Mouse (Mus musculus) adrenal gland, postnatal 25 days (tissue): ENCODE measurements at regions not wholly inside any gene's neighbourhood (a gene's known extent, or its start where the extent isn't known, plus 50 kb on each side); places are given as distances from the start of the nearest gene placed in this dataset.

Experiments used
- DNase-seq: peaks from one replicate; pipeline ENCODE4 v3.0.0; 2021; ENCODE audit warnings: mixed read lengths

- DNase-seq = no peak
Observed at GRCm38 (mm10) chr3:45198994-45199589, 179.1 kb upstream of the Pcdh10 start.

GRCm38 (mm10) chr3:45204392-45205043 is 173.7 kb upstream of the Pcdh10 start:
- no peak for DNase-seq

- no peak for DNase-seq
Observed at GRCm38 (mm10) chr3:45231641-45232433, 146.4 kb upstream of the Pcdh10 start.

DNA sequence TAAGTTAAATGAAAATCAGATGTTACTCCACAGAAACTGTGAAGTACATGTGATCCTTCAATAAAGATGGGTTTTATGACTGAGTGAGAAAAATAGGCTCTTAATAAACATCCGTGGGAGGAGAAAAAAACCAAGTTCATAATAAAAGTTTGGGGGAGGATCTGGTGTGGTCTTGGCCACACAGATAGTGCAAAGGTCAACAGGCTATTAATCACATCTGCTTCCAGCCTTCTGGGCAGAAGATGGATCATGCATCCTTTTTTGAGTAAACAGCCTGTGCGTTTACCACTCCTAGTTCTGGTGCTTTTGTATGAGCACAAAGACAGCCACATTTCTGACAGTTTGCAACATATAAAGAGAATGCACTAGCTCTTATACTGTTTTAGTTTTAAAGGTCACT is 139.7 kb upstream of the Pcdh10 start:
- no peak for DNase-seq

DNA sequence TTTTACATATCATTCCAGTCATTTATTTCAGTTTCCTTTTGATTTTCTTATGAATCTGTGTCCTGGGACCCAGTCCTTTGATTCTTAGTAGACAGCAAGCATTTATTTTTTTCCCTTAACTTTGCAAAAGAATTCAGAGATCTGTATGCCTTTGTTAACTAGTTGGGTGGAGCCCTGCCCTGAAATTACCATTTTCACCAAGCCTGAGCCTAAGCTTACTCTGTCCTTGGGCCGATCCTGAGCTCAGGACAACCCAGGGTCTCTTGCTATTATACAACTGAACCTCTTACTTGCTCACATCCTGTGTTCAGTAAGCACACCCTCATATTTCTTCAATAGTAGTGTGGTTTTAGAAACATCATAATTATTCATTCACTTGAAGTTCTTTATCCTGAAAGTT is 132.7 kb upstream of the Pcdh10 start:
- no peak for DNase-seq

- no peak for DNase-seq
Observed at GRCm38 (mm10) chr3:45246601-45247000, 131.6 kb upstream of the Pcdh10 start.

DNA sequence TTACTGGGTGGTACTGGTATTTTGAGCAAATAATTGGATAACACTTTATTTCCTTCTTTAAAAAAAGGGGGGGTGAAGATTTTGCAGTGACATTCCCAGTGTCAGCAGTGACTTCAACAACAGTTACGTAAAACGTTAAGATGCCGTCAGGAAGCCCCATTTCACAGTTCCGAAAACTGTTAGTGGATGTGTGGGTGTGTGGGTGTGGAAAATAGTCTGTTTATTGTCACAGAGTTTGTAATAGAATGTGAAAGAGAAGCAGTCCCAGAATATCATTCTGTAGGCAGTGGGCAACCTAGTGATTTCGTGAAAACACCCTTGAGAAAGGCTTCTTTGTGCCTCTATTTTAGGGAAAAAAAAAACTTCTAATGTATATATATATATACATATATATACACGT is 101.4 kb upstream of the Pcdh10 start:
- DNase-seq = no peak

DNA sequence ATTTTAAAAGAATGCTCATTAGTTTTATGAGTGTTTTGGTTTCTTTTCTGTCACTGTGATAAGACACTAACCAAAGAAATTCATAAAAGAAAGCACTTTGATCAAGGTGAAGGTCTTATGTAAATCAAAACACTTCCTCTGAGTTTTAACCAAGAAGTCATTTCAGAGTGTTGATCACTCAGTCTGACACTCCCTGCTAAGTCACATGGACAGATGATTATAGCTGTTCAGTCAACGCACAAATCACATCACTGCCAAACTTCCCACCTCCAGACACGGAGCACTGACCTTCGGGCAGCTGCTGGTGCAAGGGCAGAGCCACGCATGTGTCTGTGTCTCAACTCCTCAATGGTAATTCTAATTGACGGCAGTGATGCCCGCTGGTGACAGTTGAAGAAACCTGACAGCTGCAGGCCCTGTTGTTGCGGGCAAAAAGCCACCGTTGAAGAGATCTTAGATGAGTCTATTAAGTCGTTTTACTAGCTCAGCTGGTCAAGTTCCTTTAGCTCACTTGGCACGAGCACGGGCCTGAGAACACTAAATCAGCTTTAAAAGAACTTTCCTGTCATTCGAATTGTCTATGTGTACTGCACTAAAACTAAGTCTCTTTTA is 80.8 kb upstream of the Pcdh10 start:
- peak; percentile 1 for DNase-seq

GRCm38 (mm10) chr3:45319257-45319656 is 58.9 kb upstream of the Pcdh10 start:
- no peak for DNase-seq
